Mouse (Mus musculus): ENCODE measurements around the gene Asrgl1.
A peak's percentile ranks its signal among the peaks of the same experiment; 100 is the strongest.
"Not testable (repeated sequence)": the region's sequence is repeated elsewhere in the genome, so short reads cannot be mapped to it uniquely, and the experiment has no call there.

Asrgl1 gene

GRCm38 (mm10) chr19:9103986-9104385, 31.4 kb downstream of the Asrgl1 start:
- DNase-seq: no peak

GRCm38 (mm10) chr19:9101062-9101457, 34.4 kb downstream of the Asrgl1 start:
- DNase-seq: no peak

GRCm38 (mm10) chr19:9100297-9101061, 35.0 kb downstream of the Asrgl1 start:
- no peak for DNase-seq

GRCm38 (mm10) chr19:9099751-9100150, 35.7 kb downstream of the Asrgl1 start:
- no peak for DNase-seq

GRCm38 (mm10) chr19:9097441-9097840, 38.0 kb downstream of the Asrgl1 start:
- no peak for DNase-seq

GRCm38 (mm10) chr19:9095111-9095510, 40.3 kb downstream of the Asrgl1 start:
- no peak for DNase-seq

- no peak for DNase-seq
Observed at GRCm38 (mm10) chr19:9090709-9091108, 44.7 kb downstream of the Asrgl1 start.

GRCm38 (mm10) chr19:9090191-9090590, 45.2 kb downstream of the Asrgl1 start:
- DNase-seq: no peak

GRCm38 (mm10) chr19:9087821-9088220, 47.6 kb downstream of the Asrgl1 start, which contains the start of gene Scgb1a1:
Gene Scgb1a1, minus strand, starts transcription at chr19:9087958.
- DNase-seq: no peak

GRCm38 (mm10) chr19:9083892-9084291, 51.5 kb downstream of the Asrgl1 start:
- not testable (repeated sequence) for DNase-seq

GRCm38 (mm10) chr19:9083010-9083355, 52.5 kb downstream of the Asrgl1 start:
- DNase-seq: no peak

- peak; percentile 92 for DNase-seq
Observed at GRCm38 (mm10) chr19:9082191-9083009, 53.0 kb downstream of the Asrgl1 start.

GRCm38 (mm10) chr19:9081311-9082190, 53.9 kb downstream of the Asrgl1 start:
- DNase-seq: peak; percentile 55

- no peak for DNase-seq
Observed at GRCm38 (mm10) chr19:9079916-9080315, 55.5 kb downstream of the Asrgl1 start.

GRCm38 (mm10) chr19:9076982-9077660, 58.3 kb downstream of the Asrgl1 start:
- DNase-seq: no peak

GRCm38 (mm10) chr19:9076035-9076434, 59.4 kb downstream of the Asrgl1 start:
- DNase-seq: no peak

- DNase-seq: no peak
Observed at GRCm38 (mm10) chr19:9075558-9075957, 59.9 kb downstream of the Asrgl1 start.

GRCm38 (mm10) chr19:9074424-9074823, 61.0 kb downstream of the Asrgl1 start:
- DNase-seq: no peak

- peak; percentile 53 for DNase-seq
Observed at GRCm38 (mm10) chr19:9073776-9074411, 61.5 kb downstream of the Asrgl1 start.

GRCm38 (mm10) chr19:9072157-9072530, 63.3 kb downstream of the Asrgl1 start:
- no peak for DNase-seq

- DNase-seq: peak; percentile 89
Observed at GRCm38 (mm10) chr19:9071456-9072156, 63.8 kb downstream of the Asrgl1 start.

Data from lung, postnatal 10 days (tissue).